Mouse (Mus musculus) forebrain, embryonic 15.5 days (tissue): ENCODE results near the gene Gmcl1. TPM values are rescaled to one million over a fixed set of nuclear protein-coding genes. Genes with fewer than 3 reads are reported as not detected.

Source experiments
- ATAC-seq: fragments of 200-750 bp; cut with Nextera tagmentation; replicated peaks from 2 replicates; pipeline ENCODE4 v1.8.0; 2017; ENCODE audit warnings: mild to moderate bottlenecking, moderate TSS enrichment, moderate library complexity
- H3K27ac ChIP-seq: fragments of 300-500 bp; sonication (generic); replicated peaks from 2 replicates; pipeline ENCODE4 v1.5.1; 2015; ENCODE audit warnings: mild to moderate bottlenecking, inconsistent platforms
- H3K27me3 ChIP-seq: fragments of 300-500 bp; sonication (generic); 2 replicates; pipeline ENCODE4 v1.6.1; 2015; ENCODE audit warnings: inconsistent platforms
- H3K36me3 ChIP-seq: fragments of 300-500 bp; sonication (generic); 2 replicates; pipeline ENCODE4 v1.6.1; 2015; ENCODE audit warnings: mild to moderate bottlenecking, inconsistent platforms
- H3K4me1 ChIP-seq: fragments of 300-500 bp; sonication (generic); 2 replicates; pipeline ENCODE4 v1.6.1; 2015; ENCODE audit warnings: inconsistent platforms
- H3K4me2 ChIP-seq: fragments of 300-500 bp; sonication (generic); replicated peaks from 2 replicates; pipeline ENCODE4 v1.6.1; 2015; ENCODE audit warnings: mild to moderate bottlenecking, inconsistent platforms
- H3K4me3 ChIP-seq: fragments of 300-500 bp; sonication (generic); 2 replicates; pipeline ENCODE4 v1.5.1; 2015; ENCODE audit warnings: mild to moderate bottlenecking, inconsistent platforms
- H3K9ac ChIP-seq: fragments of 300-500 bp; sonication (generic); replicated peaks from 2 replicates; pipeline ENCODE4 v1.6.1; 2015; ENCODE audit warnings: mild to moderate bottlenecking, inconsistent platforms
- H3K9me3 ChIP-seq: fragments of 300-500 bp; sonication (generic); 2 replicates; pipeline ENCODE4 v1.6.1; 2016; ENCODE audit warnings: inconsistent platforms
- WGBS: fragments of 180-500 bp; shearing (Covaris S2); methylation state at CpG from one replicate; pipeline ENCODE4 v1.1.7; 2015; ENCODE audit warnings: mixed read lengths; 5-methylcytosine and 5-hydroxymethylcytosine counted together
- polyA plus RNA-seq: library from polyadenylated mRNA; unstranded; fragments of >200 nt; fragmentation: Nextera tagmentation; extraction: Ambion mirVana; gene quantifications from 2 replicates; pipeline ENCODE4 v1.2.1, GENCODE M21; 2015

Gmcl1 gene
- polyA plus RNA-seq, 1 experiment from 2014 or later, result 48.3 TPM

- no peak for ATAC-seq
- no peaks in the 10 kb centered on the region for H3K4me1 ChIP-seq
- no peaks in the 10 kb centered on the region for H3K27me3 ChIP-seq
- no peak overlapping the region for H3K4me3 ChIP-seq
- no peak overlapping the region for H3K27ac ChIP-seq
- H3K4me2 ChIP-seq, result no peak overlapping the region
- WGBS, result 98% methylated on average over 3 of the region's 3 CpGs
- H3K36me3 ChIP-seq, result peaks cover 36% of the 10 kb centered on the region
- no peaks in the 10 kb centered on the region for H3K9me3 ChIP-seq
- no peak overlapping the region for H3K9ac ChIP-seq
Observed at GRCm38 (mm10) chr6:86721977-86722376, 11.2 kb downstream of the Gmcl1 start.

- no peak overlapping the region for H3K27ac ChIP-seq
- no peak overlapping the region for H3K4me3 ChIP-seq
- H3K9me3 ChIP-seq, result no peaks in the 10 kb centered on the region
- 85% methylated on average over 4 of the region's 4 CpGs for WGBS
- peaks cover 67% of the 10 kb centered on the region for H3K36me3 ChIP-seq
- H3K4me1 ChIP-seq, result no peaks in the 10 kb centered on the region
- no peak overlapping the region for H3K4me2 ChIP-seq
- ATAC-seq, result no peak
- no peaks in the 10 kb centered on the region for H3K27me3 ChIP-seq
- H3K9ac ChIP-seq, result no peak overlapping the region
Observed at GRCm38 (mm10) chr6:86708072-86708774, 25.0 kb downstream of the Gmcl1 start.

DNA sequence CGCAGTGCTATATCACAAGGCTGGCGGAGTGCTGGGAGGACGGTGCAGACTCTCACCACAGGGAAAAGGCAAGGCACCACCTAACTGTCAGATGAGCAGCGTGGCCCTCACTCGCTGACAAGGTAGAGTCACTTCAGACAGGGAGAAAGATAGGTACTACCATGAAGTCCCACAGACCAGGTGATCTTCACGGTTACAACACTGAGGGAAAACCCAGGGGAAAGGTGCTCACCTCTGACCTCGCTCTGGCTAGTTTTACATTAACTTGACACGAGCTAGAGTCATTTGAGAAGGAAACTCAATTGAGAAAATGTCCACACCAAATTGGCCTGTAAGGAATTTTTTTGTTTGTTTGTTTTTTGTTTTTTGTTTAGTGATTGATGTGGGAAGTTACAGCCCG, 30.6 kb downstream of the Gmcl1 start:
- no peak overlapping the region for H3K27ac ChIP-seq
- no peak overlapping the region for H3K4me3 ChIP-seq
- H3K27me3 ChIP-seq, result no peaks in the 10 kb centered on the region
- no peaks in the 10 kb centered on the region for H3K4me1 ChIP-seq
- H3K4me2 ChIP-seq, result no peak overlapping the region
- 94% methylated on average over 9 of the region's 9 CpGs for WGBS
- no peak for ATAC-seq
- H3K9me3 ChIP-seq, result no peaks in the 10 kb centered on the region
- H3K9ac ChIP-seq, result no peak overlapping the region
- peaks cover 86% of the 10 kb centered on the region for H3K36me3 ChIP-seq

GRCm38 (mm10) chr6:86697903-86698302, 35.3 kb downstream of the Gmcl1 start:
- H3K4me2 ChIP-seq, result no peak overlapping the region
- no peak overlapping the region for H3K27ac ChIP-seq
- no peak overlapping the region for H3K9ac ChIP-seq
- no peak overlapping the region for H3K4me3 ChIP-seq
- no peaks in the 10 kb centered on the region for H3K4me1 ChIP-seq
- no peaks in the 10 kb centered on the region for H3K9me3 ChIP-seq
- 86% methylated on average over 6 of the region's 6 CpGs for WGBS
- no peak for ATAC-seq
- H3K36me3 ChIP-seq, result peaks cover 76% of the 10 kb centered on the region
- H3K27me3 ChIP-seq, result no peaks in the 10 kb centered on the region

GRCm38 (mm10) chr6:86696213-86696612, 37.0 kb downstream of the Gmcl1 start:
- no peak overlapping the region for H3K4me2 ChIP-seq
- no peak overlapping the region for H3K9ac ChIP-seq
- H3K9me3 ChIP-seq, result no peaks in the 10 kb centered on the region
- H3K36me3 ChIP-seq, result peaks cover 62% of the 10 kb centered on the region
- no peaks in the 10 kb centered on the region for H3K4me1 ChIP-seq
- no peak overlapping the region for H3K4me3 ChIP-seq
- H3K27ac ChIP-seq, result no peak overlapping the region
- WGBS, result 90% methylated on average over 10 of the region's 10 CpGs
- H3K27me3 ChIP-seq, result no peaks in the 10 kb centered on the region
- ATAC-seq, result no peak

- no peak overlapping the region for H3K9ac ChIP-seq
- no peak overlapping the region for H3K27ac ChIP-seq
- H3K9me3 ChIP-seq, result no peaks in the 10 kb centered on the region
- H3K4me2 ChIP-seq, result no peak overlapping the region
- no peaks in the 10 kb centered on the region for H3K4me1 ChIP-seq
- no peaks in the 10 kb centered on the region for H3K27me3 ChIP-seq
- no peak for ATAC-seq
- peaks cover 61% of the 10 kb centered on the region for H3K36me3 ChIP-seq
- no peak overlapping the region for H3K4me3 ChIP-seq
Observed at GRCm38 (mm10) chr6:86694465-86694864, 38.7 kb downstream of the Gmcl1 start.

DNA sequence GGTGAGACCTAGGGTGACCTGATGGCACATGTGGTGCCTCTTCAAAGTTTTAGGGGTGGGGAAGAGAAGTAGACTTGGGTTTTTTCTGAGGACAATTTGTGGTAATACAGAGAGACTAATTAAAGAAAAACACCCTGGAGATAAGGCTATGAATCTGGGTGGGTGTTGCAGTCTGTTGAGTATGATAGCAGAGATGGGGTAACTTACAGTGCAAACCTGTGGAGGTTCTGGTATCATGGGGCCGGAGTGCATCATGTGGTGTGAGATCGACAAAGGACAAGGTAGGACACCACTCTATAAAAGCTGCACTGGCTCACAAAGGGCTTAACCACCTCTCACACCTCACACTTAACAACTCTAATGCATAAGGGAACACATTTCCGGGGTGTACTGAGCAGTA, 43.5 kb downstream of the Gmcl1 start:
- Histone ChIP-seq H3K4me1 (peaks cover 2% of the 10 kb centered on the region), H3K9ac (no peak overlapping the region), H3K36me3 (peaks cover 41% of the 10 kb centered on the region), H3K4me2 (no peak overlapping the region), H3K27me3 (no peaks in the 10 kb centered on the region), H3K27ac (no peak overlapping the region), H3K9me3 (no peaks in the 10 kb centered on the region), H3K4me3 (no peak overlapping the region)
- no peak for ATAC-seq
- 97% methylated on average over 3 of the region's 3 CpGs for WGBS

DNA sequence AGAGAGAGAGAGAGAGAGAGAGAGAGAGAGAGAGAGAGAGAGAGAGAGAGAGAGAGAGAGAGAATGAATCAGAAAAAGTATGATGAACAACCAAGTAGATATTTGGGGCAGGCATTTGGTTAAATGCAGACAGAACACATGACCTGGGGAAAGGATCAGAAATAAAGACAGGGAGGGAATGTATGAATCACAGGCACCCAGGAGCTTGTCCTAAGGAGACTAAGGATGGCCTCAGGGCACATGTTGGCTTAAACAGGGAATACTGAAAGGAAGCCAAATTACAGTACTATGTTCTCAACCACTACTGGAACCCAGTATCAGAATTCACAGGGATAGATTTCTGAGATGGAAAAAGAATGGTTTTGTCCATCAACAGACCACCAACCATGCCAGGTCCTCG, 46.2 kb downstream of the Gmcl1 start:
- Histone ChIP-seq H3K4me2 (no peak overlapping the region), H3K4me1 (peaks cover 13% of the 10 kb centered on the region), H3K27me3 (no peaks in the 10 kb centered on the region), H3K9ac (no peak overlapping the region), H3K9me3 (no peaks in the 10 kb centered on the region), H3K4me3 (no peak overlapping the region), H3K27ac (no peak overlapping the region), H3K36me3 (peaks cover 43% of the 10 kb centered on the region)
- WGBS, result 59% methylated on average over 1 of the region's 1 CpGs
- ATAC-seq, result no peak

DNA sequence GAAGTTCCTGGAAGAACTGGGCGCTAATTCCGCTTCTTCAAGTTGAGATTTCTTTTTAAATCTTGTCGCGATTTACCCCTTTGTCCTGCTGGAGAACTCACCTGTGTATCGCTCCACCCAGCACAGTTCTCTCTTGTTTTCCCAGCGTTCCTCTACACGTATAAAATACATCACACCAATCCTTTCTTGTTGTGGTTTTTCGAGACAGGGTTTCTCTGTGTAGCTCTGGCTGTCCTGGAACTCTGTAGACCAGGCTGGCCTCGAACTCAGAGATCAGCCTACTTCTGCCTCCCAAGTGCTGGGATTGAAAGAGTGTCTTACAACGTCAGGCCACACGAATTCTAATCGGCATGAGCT, 48.5 kb downstream of the Gmcl1 start:
- Histone ChIP-seq H3K27ac (0 out of 2 replicates have a peak overlapping the region, but pooled peaks have one; percentile 9), H3K9ac (peak overlapping the region; percentile 78), H3K4me3 (peak overlapping the region; percentile 83), H3K4me1 (peaks cover 13% of the 10 kb centered on the region), H3K27me3 (no peaks in the 10 kb centered on the region), H3K9me3 (no peaks in the 10 kb centered on the region), H3K36me3 (peaks cover 46% of the 10 kb centered on the region), H3K4me2 (peak overlapping the region; percentile 85)
- no peak for ATAC-seq
- WGBS, result 36% methylated on average over 12 of the region's 12 CpGs

DNA sequence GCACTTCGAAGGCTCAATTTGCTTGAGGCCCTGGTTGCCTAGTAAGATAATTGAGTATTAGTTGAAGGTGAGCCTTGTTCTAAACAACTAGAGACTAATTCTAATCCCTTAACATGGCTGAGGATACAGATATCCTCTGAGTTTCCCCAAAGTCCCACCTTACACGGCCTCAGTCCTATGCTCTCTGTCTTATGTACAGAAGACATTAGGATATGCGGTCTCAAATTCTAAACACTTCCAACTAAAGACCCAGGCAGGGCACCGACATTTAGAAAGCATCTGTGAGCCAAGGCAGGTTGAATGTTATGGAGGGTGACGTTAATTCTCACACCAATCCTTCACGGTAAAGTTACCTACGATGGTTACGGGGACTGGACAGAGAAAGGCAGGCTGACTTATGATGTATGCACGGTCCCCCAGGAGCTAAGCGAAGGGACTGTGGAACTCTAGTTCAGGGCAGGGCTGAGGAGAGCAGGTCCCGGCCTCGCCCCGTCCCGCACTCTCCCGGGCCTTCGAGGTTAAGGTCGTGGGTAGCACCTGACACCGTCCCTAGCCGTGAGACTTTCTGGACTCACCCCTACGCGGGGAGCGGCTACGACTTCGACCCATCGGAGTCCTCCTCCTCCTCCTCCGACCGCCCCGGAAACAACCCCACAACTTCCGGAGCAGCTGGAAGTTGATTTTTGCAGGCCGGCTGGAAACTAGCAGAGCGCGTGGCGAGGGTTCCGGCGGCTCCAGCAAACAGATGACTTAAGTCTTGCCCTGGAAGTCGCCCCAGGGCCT, 49.1 kb downstream of the Gmcl1 start, which contains the start of gene Snrnp27:
Gene Snrnp27 (minus strand): TSS at position 651 of the 783 bp plus-strand sequence.
- no peaks in the 10 kb centered on the region for H3K9me3 ChIP-seq
- peak; percentile 89 for ATAC-seq
- H3K9ac ChIP-seq, result peak within 1 kb of the TSS; percentile 78
- peak within 1 kb of the TSS; percentile 83 for H3K4me3 ChIP-seq
- no peaks in the 10 kb centered on the region for H3K27me3 ChIP-seq
- H3K27ac ChIP-seq, result 0 out of 2 replicates have a peak within 1 kb of the TSS, but pooled peaks have one; percentile 9
- 3% methylated on average over 35 of the region's 36 CpGs for WGBS
- peak within 1 kb of the TSS; percentile 85 for H3K4me2 ChIP-seq
- H3K4me1 ChIP-seq, result peaks cover 13% of the 10 kb centered on the region
- peaks cover 46% of the 10 kb centered on the region for H3K36me3 ChIP-seq

- Histone ChIP-seq H3K4me1 (peaks cover 13% of the 10 kb centered on the region), H3K27ac (no peak overlapping the region), H3K9me3 (no peaks in the 10 kb centered on the region), H3K4me3 (no peak overlapping the region), H3K4me2 (no peak overlapping the region), H3K27me3 (no peaks in the 10 kb centered on the region), H3K36me3 (peaks cover 59% of the 10 kb centered on the region), H3K9ac (no peak overlapping the region)
- ATAC-seq, result no peak
- WGBS, result 92% methylated on average over 3 of the region's 3 CpGs
Observed at GRCm38 (mm10) chr6:86681289-86681688, 51.9 kb downstream of the Gmcl1 start.

DNA sequence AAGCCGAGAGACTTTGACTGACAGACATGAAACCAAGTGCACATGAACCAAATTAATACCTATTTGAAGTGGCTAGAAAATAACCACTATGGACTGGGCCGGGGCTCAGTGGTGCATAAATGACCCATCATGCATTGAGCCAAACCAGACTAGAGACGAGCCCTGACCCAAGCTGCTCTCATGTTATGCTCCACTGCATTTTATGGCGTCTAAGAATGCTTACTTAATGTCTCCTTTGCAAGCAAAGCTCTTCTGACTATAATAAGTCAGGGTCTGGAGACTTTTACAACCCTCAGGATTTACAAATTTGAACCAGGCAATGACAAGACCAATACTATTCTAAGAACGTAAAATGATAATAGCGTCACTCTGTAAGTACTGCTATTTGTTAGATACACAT, 54.8 kb downstream of the Gmcl1 start:
- Histone ChIP-seq H3K9ac (no peak overlapping the region), H3K9me3 (no peaks in the 10 kb centered on the region), H3K4me2 (no peak overlapping the region), H3K4me1 (peaks cover 4% of the 10 kb centered on the region), H3K27ac (no peak overlapping the region), H3K4me3 (no peak overlapping the region), H3K27me3 (no peaks in the 10 kb centered on the region), H3K36me3 (peaks cover 85% of the 10 kb centered on the region)
- WGBS, result 89% methylated on average over 6 of the region's 6 CpGs
- no peak for ATAC-seq
